Mouse (Mus musculus) stomach, embryonic 14.5 days (tissue): ENCODE measurements around the gene Apopt1. TPM values are rescaled to one million over a fixed set of nuclear protein-coding genes. Genes with fewer than 3 reads are reported as not detected.

Source experiments
- ATAC-seq: fragments of 200-750 bp; cut with Nextera tagmentation; 2 replicates; pipeline ENCODE4 v1.8.0; 2017; ENCODE audit warnings: low read depth, moderate TSS enrichment; ENCODE audit not compliant: insufficient number of reproducible peaks, insufficient read depth, low FRiP score
- H3K27ac ChIP-seq: fragments of 300-500 bp; sonication (generic); 2 replicates; pipeline ENCODE4 v1.5.1; 2014; ENCODE audit warnings: mild to moderate bottlenecking, low read length, moderate library complexity, mixed read lengths
- H3K27me3 ChIP-seq: fragments of 300-500 bp; sonication (generic); 2 replicates; pipeline ENCODE4 v1.6.1; 2014; ENCODE audit warnings: low read length, control low read depth, mixed read lengths; ENCODE audit not compliant: control insufficient read depth, insufficient read depth
- H3K36me3 ChIP-seq: fragments of 300-500 bp; sonication (generic); 2 replicates; pipeline ENCODE4 v1.6.1; 2014; ENCODE audit warnings: mild to moderate bottlenecking, control low read depth, low read length, moderate library complexity, mixed read lengths; ENCODE audit not compliant: control insufficient read depth, insufficient read depth
- H3K4me1 ChIP-seq: fragments of 300-500 bp; sonication (generic); 2 replicates; pipeline ENCODE4 v1.6.1; 2014; ENCODE audit warnings: low read length, control low read depth, mixed read lengths; ENCODE audit not compliant: control insufficient read depth, insufficient read depth
- H3K4me2 ChIP-seq: fragments of 300-500 bp; sonication (generic); replicated peaks from 2 replicates; pipeline ENCODE4 v1.6.1; 2014; ENCODE audit warnings: low read depth, low read length, control low read depth
- H3K4me3 ChIP-seq: fragments of 300-500 bp; sonication (generic); 2 replicates; pipeline ENCODE4 v1.5.1; 2014; ENCODE audit warnings: low read depth, low read length, control low read depth
- H3K9ac ChIP-seq: fragments of 300-500 bp; sonication (generic); replicated peaks from 2 replicates; pipeline ENCODE4 v1.6.1; 2014; ENCODE audit warnings: low read depth, mild to moderate bottlenecking, control low read depth, low read length, moderate library complexity, mixed read lengths
- H3K9me3 ChIP-seq: fragments of 300-500 bp; sonication (generic); 2 replicates; pipeline ENCODE4 v1.6.1; 2016; ENCODE audit warnings: low read depth, low read length, control low read depth; ENCODE audit not compliant: control insufficient read depth
- WGBS: fragments of 180-500 bp; shearing (Covaris S2); extraction: QIAGEN DNeasy Blood & Tissue Kit; methylation state at CpG from one replicate; pipeline ENCODE4 v1.1.7; 2014; 5-methylcytosine and 5-hydroxymethylcytosine counted together
- polyA plus RNA-seq: library from polyadenylated mRNA; unstranded; fragments of >200 nt; fragmentation: Nextera tagmentation; extraction: Ambion mirVana; gene quantifications from 2 replicates; pipeline ENCODE4 v1.2.1, GENCODE M21; 2014

The Apopt1 gene
- polyA plus RNA-seq, 1 experiment from 2014 or later, result 60.8 TPM

GRCm38 (mm10) chr12:111720222-111720621 lies 7.2 kb downstream of the Apopt1 start:
- WGBS, result 90% methylated on average over 4 of the region's 4 CpGs
- H3K4me3 ChIP-seq, result no peak overlapping the region
- H3K36me3 ChIP-seq, result peaks cover 13% of the 10 kb centered on the region; the same call in 1 of the 2 replicates
- H3K27me3 ChIP-seq, result no peaks in the 10 kb centered on the region
- no peak overlapping the region for H3K27ac ChIP-seq
- no peak overlapping the region for H3K4me2 ChIP-seq
- no peak for ATAC-seq
- no peaks in the 10 kb centered on the region for H3K4me1 ChIP-seq
- no peak overlapping the region for H3K9ac ChIP-seq
- no peaks in the 10 kb centered on the region for H3K9me3 ChIP-seq

GRCm38 (mm10) chr12:111722654-111723053 lies 9.6 kb downstream of the Apopt1 start:
- H3K4me3 ChIP-seq, result no peak overlapping the region
- peaks cover 13% of the 10 kb centered on the region; the same call in 1 of the 2 replicates for H3K36me3 ChIP-seq
- no peak overlapping the region for H3K27ac ChIP-seq
- no peaks in the 10 kb centered on the region for H3K4me1 ChIP-seq
- no peaks in the 10 kb centered on the region for H3K9me3 ChIP-seq
- 73% methylated on average over 9 of the region's 9 CpGs for WGBS
- ATAC-seq, result no peak
- no peak overlapping the region for H3K4me2 ChIP-seq
- H3K27me3 ChIP-seq, result no peaks in the 10 kb centered on the region
- H3K9ac ChIP-seq, result no peak overlapping the region

DNA sequence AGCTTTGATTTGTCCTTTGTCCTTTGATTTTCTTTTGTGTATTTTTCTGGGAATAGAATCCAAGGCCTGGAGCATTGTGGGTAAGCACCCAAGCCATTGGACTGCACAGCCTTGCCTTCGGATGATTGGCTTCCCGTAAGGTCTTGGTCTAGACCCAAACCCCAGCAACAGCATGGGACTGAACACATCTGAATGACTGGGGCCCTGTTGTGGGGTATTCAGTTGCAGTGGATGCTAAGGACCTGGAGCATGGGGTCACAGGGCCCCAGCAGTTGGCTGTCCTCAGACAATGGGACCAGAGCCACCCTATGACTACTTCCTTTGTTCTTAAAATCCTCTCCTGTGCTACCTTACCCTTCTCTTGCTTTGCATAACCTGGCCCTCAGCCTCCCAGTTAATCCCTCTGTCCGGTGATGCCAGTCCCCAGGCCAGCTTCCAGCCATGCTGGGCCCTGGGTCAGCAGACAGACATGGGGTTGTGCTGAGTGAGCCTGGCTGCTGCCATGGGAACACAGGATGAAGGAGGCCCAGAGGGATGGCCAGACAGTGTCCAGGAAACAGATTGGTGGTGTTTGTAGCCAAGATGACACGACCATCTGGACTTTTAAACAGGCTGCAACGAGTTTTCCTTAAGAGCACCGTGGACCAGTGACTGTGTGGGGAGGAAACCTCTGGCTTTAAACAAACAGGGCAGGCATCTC lies 11.7 kb downstream of the Apopt1 start:
- Histone ChIP-seq H3K4me3 (no peak overlapping the region), H3K27me3 (no peaks in the 10 kb centered on the region), H3K4me2 (no peak overlapping the region), H3K27ac (no peak overlapping the region), H3K4me1 (no peaks in the 10 kb centered on the region), H3K36me3 (peaks cover 13% of the 10 kb centered on the region; the same call in 1 of the 2 replicates), H3K9ac (no peak overlapping the region), H3K9me3 (no peaks in the 10 kb centered on the region)
- ATAC-seq, result no peak
- 71% methylated on average over 6 of the region's 6 CpGs for WGBS

DNA sequence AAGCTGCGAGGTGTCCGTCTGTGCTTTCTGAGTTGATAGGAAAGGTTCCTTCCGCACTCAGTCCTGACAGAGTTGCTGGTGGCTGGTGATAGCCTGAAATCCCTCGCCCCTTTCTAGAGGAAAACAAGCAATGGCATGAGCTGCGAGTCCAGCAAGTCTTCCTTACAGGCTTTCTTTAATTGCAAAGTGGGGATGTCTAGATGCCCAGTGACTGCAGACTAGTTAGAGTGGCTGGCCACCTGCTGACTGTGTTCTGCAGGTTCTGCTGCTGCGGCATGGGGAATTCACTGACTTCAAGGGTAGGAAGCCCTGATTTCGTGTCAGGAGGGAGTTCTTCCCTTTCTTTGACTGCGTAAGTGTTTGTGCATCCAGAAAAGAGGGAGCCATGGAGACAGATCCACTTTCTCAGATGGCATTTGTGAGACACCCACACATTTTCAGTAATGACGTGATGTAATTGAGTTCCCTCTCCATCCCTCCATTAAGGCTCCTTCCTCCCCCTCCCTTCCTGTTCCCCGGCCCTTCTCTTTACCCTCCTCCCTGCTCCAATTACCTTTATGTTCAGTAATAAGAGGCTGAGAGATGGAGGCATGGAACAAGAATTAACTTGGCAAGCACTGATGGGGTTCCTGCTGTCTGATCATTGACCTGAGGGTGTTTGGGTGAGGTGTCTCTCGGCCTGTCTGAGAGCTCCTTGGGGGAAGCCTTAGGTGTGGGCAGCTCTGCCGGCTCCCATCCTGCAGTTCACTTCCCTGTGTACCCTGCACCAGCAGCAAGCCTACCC lies 12.5 kb downstream of the Apopt1 start:
- Histone ChIP-seq H3K4me1 (no peaks in the 10 kb centered on the region), H3K9me3 (no peaks in the 10 kb centered on the region), H3K4me3 (no peak overlapping the region), H3K27ac (no peak overlapping the region), H3K9ac (no peak overlapping the region), H3K36me3 (peaks cover 13% of the 10 kb centered on the region; the same call in 1 of the 2 replicates), H3K27me3 (no peaks in the 10 kb centered on the region), H3K4me2 (no peak overlapping the region)
- 79% methylated on average over 12 of the region's 12 CpGs for WGBS
- no peak for ATAC-seq

DNA sequence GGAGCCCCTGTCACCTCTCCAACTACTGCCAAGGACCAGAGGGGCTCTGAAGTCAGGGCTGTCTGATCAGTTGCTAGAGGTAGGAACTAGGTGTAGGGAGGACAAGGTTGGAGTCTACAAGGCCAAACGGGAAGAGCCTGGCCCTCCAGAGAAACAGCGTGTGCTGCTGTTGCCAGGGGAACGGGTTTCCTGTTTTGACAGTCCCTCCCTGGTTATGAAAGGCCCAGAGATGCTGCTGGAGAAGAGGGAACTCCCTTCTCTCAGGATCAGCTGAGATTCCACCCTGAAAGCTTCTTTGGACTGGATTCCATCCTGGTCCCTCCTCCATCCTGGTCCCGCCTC lies 13.0 kb downstream of the Apopt1 start:
- H3K9ac ChIP-seq, result no peak overlapping the region
- H3K4me2 ChIP-seq, result no peak overlapping the region
- peaks cover 13% of the 10 kb centered on the region; the same call in 1 of the 2 replicates for H3K36me3 ChIP-seq
- H3K27me3 ChIP-seq, result no peaks in the 10 kb centered on the region
- no peaks in the 10 kb centered on the region for H3K9me3 ChIP-seq
- no peak overlapping the region for H3K27ac ChIP-seq
- 63% methylated on average over 4 of the region's 4 CpGs for WGBS
- no peaks in the 10 kb centered on the region for H3K4me1 ChIP-seq
- no peak overlapping the region for H3K4me3 ChIP-seq
- ATAC-seq, result no peak

- no peaks in the 10 kb centered on the region for H3K27me3 ChIP-seq
- WGBS, result 81% methylated on average over 1 of the region's 1 CpGs
- H3K4me1 ChIP-seq, result no peaks in the 10 kb centered on the region
- no peak overlapping the region for H3K9ac ChIP-seq
- H3K4me3 ChIP-seq, result no peak overlapping the region
- no peaks in the 10 kb centered on the region for H3K9me3 ChIP-seq
- no peak overlapping the region for H3K27ac ChIP-seq
- no peak overlapping the region for H3K4me2 ChIP-seq
- no peak for ATAC-seq
- peaks cover 13% of the 10 kb centered on the region; the same call in 1 of the 2 replicates for H3K36me3 ChIP-seq
Observed at GRCm38 (mm10) chr12:111727956-111728355, 14.9 kb downstream of the Apopt1 start.

DNA sequence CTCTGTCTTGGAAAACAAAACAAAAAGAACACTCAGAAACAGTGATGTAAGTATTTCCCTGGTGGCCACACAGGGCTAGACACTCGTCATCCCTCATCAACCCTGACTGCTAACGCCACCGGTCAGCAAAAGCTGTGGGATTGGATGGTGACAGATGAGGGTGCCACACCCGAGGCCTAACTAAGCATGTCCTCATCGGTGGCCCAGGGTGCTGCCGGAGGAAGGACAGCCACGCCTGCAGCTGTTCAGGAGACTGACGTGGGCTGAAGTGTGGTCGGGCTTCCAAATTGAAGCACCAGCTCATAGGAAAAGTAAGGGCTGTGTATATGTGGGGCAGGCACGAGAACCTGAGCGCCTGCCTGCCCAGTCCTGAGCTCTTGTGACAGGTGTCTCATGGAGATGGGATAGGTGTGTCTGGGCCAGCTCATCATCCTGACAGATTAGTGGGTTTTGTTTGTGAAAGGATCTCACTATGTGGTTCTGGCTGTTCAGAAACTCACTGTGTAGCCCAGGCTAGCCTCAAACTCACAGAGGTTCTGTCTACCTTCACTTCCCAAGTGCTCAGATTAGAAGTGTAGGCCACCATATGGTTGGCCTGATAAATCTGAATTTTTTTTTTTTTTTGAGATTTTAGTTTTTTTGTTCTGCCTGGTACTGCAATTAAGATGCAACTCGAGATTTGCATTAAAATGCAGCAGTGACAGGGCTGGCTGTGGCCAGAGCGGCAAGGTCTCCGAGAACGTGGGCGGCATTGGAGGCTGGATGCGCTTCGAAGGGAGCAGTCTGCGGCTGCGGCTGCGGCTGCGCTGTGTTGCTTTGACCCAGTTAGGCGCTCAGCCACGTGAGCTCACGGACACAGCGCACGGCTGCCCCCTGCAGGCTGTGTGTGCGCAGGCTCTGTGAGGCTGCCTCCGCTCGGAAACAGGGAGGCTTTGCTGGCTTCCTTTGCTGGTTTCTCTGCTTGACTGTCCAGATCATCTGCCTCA lies 19.1 kb downstream of the Apopt1 start:
- Histone ChIP-seq H3K9me3 (no peaks in the 10 kb centered on the region), H3K27ac (no peak overlapping the region), H3K4me3 (0 out of 2 replicates have a peak overlapping the region, but pooled peaks have one; percentile 3), H3K36me3 (no peaks in the 10 kb centered on the region; the same call in 1 of the 2 replicates), H3K27me3 (no peaks in the 10 kb centered on the region), H3K9ac (no peak overlapping the region), H3K4me2 (0 out of 2 replicates have a peak overlapping the region, but pooled peaks have one; percentile 20), H3K4me1 (no peaks in the 10 kb centered on the region)
- ATAC-seq, result peak; percentile 88
- WGBS, result 30% methylated on average over 30 of the region's 30 CpGs

DNA sequence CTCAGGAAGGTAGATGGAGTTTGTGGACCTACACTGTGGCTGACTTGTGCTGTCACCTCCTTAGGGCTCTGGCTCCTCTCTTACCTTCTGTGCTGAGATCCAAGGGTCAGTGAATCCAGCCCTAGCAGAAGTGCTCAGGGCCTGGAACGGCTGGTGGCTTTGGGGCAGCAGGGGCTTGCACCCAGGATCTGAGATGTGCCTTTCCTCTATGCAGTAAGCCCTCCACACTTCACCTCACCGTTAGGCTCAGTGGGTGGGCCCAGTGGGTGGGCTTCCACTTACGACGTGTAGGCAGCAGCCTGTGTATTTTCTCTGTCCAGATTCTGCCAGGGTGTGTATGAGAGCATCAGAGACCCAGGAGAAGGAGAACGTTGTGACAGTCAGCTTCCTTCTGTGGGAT lies 19.9 kb downstream of the Apopt1 start:
- Histone ChIP-seq H3K4me2 (no peak overlapping the region), H3K9ac (no peak overlapping the region), H3K4me3 (no peak overlapping the region), H3K36me3 (no peaks in the 10 kb centered on the region; the same call in 1 of the 2 replicates), H3K27ac (no peak overlapping the region), H3K27me3 (no peaks in the 10 kb centered on the region), H3K4me1 (no peaks in the 10 kb centered on the region), H3K9me3 (no peaks in the 10 kb centered on the region)
- WGBS, result 60% methylated on average over 5 of the region's 5 CpGs
- ATAC-seq, result peak; percentile 12; the same call in 1 of the 2 replicates
